7 mouse cellular contexts compared by ENCODE assay signal in genomic region chr11:90638312-90638830, GRCm38 (mm10). TPM values are rescaled to one million over a fixed set of nuclear protein-coding genes. Genes with fewer than 3 reads are reported as not detected.
DNase-seq lines count a peak whose midpoint lies in the region; ATAC-seq and TF ChIP-seq lines count a peak whose summit lies in the region.

No protein-coding gene starts in this region.

- H3K36me3 ChIP-seq in thymus, adult 2 months (ENCODE audit: control insufficient read depth, insufficient read depth, low read length) = peaks cover 5% of the 10 kb centered on the region; the same call in 1 of the 2 replicates
- H3K36me3 ChIP-seq in hindbrain, postnatal 0 days (ENCODE audit: insufficient read depth, low read length) = no peaks in the 10 kb centered on the region
- peaks cover 3% of the 10 kb centered on the region; the same call in 1 of the 2 replicates for H3K36me3 ChIP-seq in liver, embryonic 11.5 days (ENCODE audit: control insufficient read depth, insufficient read depth, low read length)
- H3K36me3 ChIP-seq in neural tube, embryonic 13.5 days = peaks cover 19% of the 10 kb centered on the region

- no peaks in the 10 kb centered on the region for H3K4me1 ChIP-seq in thymus, adult 2 months (replicated peaks; ENCODE audit: control insufficient read depth, insufficient read depth, low read length)
- H3K4me1 ChIP-seq in hindbrain, postnatal 0 days (ENCODE audit: insufficient read depth, low read length) = peaks cover 9% of the 10 kb centered on the region; the same call in 1 of the 2 replicates
- H3K4me1 ChIP-seq in liver, embryonic 11.5 days (replicated peaks; ENCODE audit: control insufficient read depth, insufficient read depth, low read length) = peaks cover 7% of the 10 kb centered on the region; the same call in 1 of the 2 replicates
- peaks cover 33% of the 10 kb centered on the region for H3K4me1 ChIP-seq in neural tube, embryonic 13.5 days (replicated peaks)

- H3K9ac ChIP-seq in hindbrain, postnatal 0 days (replicated peaks; ENCODE audit: low read length) = peak overlapping the region; percentile 100
- H3K9ac ChIP-seq in liver, embryonic 11.5 days (ENCODE audit: low read depth, low read length) = peak overlapping the region; percentile 97
- H3K9ac ChIP-seq in neural tube, embryonic 13.5 days = peak overlapping the region; percentile 97

- peak overlapping the region; percentile 75 for H3K4me2 ChIP-seq in hindbrain, postnatal 0 days (ENCODE audit: low read depth, low read length)
- H3K4me2 ChIP-seq in liver, embryonic 11.5 days = peak overlapping the region; percentile 81
- H3K4me2 ChIP-seq in neural tube, embryonic 13.5 days = peak overlapping the region; percentile 71

- WGBS in thymus, adult 2 months = under 1% methylated on average over 53 of the region's 54 CpGs
- WGBS in hindbrain, postnatal 0 days = 1% methylated on average over 47 of the region's 54 CpGs
- under 1% methylated on average over 50 of the region's 54 CpGs for WGBS in liver, embryonic 11.5 days
- under 1% methylated on average over 47 of the region's 54 CpGs for WGBS in neural tube, embryonic 13.5 days

- no peaks in the 10 kb centered on the region for H3K9me3 ChIP-seq in hindbrain, postnatal 0 days (ENCODE audit: low read length)
- H3K9me3 ChIP-seq in liver, embryonic 11.5 days (ENCODE audit: control insufficient read depth, low read length) = no peaks in the 10 kb centered on the region
- no peaks in the 10 kb centered on the region for H3K9me3 ChIP-seq in neural tube, embryonic 13.5 days

- peak overlapping the region; percentile 84 for H3K4me3 ChIP-seq in thymus, adult 2 months (ENCODE audit: control insufficient read depth, insufficient read depth, low read length)
- H3K4me3 ChIP-seq in hindbrain, postnatal 0 days (ENCODE audit: low read length) = peak overlapping the region; percentile 99
- peak overlapping the region; percentile 98 for H3K4me3 ChIP-seq in liver, embryonic 11.5 days (ENCODE audit: low read depth, low read length)
- H3K4me3 ChIP-seq in neural tube, embryonic 13.5 days = peak overlapping the region; percentile 98

- TF ChIP-seq CTCF in thymus, adult 2 months (IDR thresholded peaks at IDR 0.05; ENCODE audit: borderline replicate concordance, control insufficient read depth, extremely low read depth, insufficient read depth, low read length, poor library complexity) = no peak
- TF ChIP-seq CTCF in hindbrain, postnatal 0 days (IDR thresholded peaks at IDR 0.05; ENCODE audit: low read depth) = no peak

- H3K27ac ChIP-seq in thymus, adult 2 months (ENCODE audit: control insufficient read depth, insufficient read depth, low read length) = no peak overlapping the region
- H3K27ac ChIP-seq in hindbrain, postnatal 0 days = peak overlapping the region; percentile 99
- H3K27ac ChIP-seq in liver, embryonic 11.5 days (ENCODE audit: low read depth, low read length) = peak overlapping the region; percentile 79
- H3K27ac ChIP-seq in neural tube, embryonic 13.5 days (replicated peaks) = peak overlapping the region; percentile 96

- H3K27me3 ChIP-seq in thymus, adult 2 months (ENCODE audit: control insufficient read depth, insufficient read depth, low read length) = no peaks in the 10 kb centered on the region
- no peaks in the 10 kb centered on the region for H3K27me3 ChIP-seq in hindbrain, postnatal 0 days (ENCODE audit: insufficient read depth, low read length)
- no peaks in the 10 kb centered on the region for H3K27me3 ChIP-seq in liver, embryonic 11.5 days (replicated peaks; ENCODE audit: control insufficient read depth, insufficient read depth, low read length)
- H3K27me3 ChIP-seq in neural tube, embryonic 13.5 days = no peaks in the 10 kb centered on the region

- DNase-seq in thymus, adult 2 months = no peak
- no peak for DNase-seq in thymus, postnatal 14 days
- DNase-seq in adrenal gland, postnatal 4 days (ENCODE audit: low spot score in 2 of 2) = peak; percentile 30 to 50
- DNase-seq in hindbrain, postnatal 0 days (ENCODE audit: low spot score) = peak; percentile 50
- DNase-seq in liver, embryonic 11.5 days (ENCODE audit: low spot score) = peak; percentile 61

- ATAC-seq in erythroid progenitor cell, adult 5-6 weeks (replicated peaks; ENCODE audit: low FRiP score, poor library complexity, severe bottlenecking) = peak; percentile 65
- peak; percentile 39 for ATAC-seq in hindbrain, postnatal 0 days
- peak; percentile 56 for ATAC-seq in liver, embryonic 11.5 days (replicated peaks; ENCODE audit: low FRiP score)
- peak; percentile 45 for ATAC-seq in neural tube, embryonic 13.5 days (ENCODE audit: low read depth)

- no peak; the same call in 1 of the 2 replicates for TF ChIP-seq POLR2A in thymus, adult 2 months (IDR thresholded peaks at IDR 0.05; ENCODE audit: control insufficient read depth, extremely low read depth, insufficient read depth, low read length, poor library complexity)

RNA-seq across cellular contexts. Expression of gene Cox11, which starts 0.4 kb away (rescaled TPM):
- 19.4 and 20.3 TPM in 2 replicates for polyA plus RNA-seq in thymus, adult 2 months (2012; rRNA removed)
- total RNA-seq in adrenal gland, postnatal 4 days (2021) = 10 to 100 TPM; 22.1 to 23.4 TPM
- total RNA-seq in erythroid progenitor cell, adult 5-6 weeks (2015; ENCODE audit: low replicate concordance) = 78.8 and 83.3 TPM in 2 replicates
- 48.9 and 82.8 TPM in 2 replicates for total RNA-seq in erythroid progenitor cell, adult 5-6 weeks (2017; ENCODE audit: low replicate concordance)
- 22.9 and 40.1 TPM in 2 replicates for total RNA-seq in hindbrain, postnatal 0 days (2014; rRNA removed)
- polyA plus RNA-seq in hindbrain, postnatal 0 days (2015; fragmentation: Nextera tagmentation; extraction: Ambion mirVana) = 37.1 and 40.3 TPM in 2 replicates
- 25.9 and 28.8 TPM in 2 replicates for polyA plus RNA-seq in liver, embryonic 11.5 days (2014; fragmentation: Nextera tagmentation; extraction: Ambion mirVana)
- 38.5 and 43.4 TPM in 2 replicates for polyA plus RNA-seq in neural tube, embryonic 13.5 days (2015; fragmentation: Nextera tagmentation; extraction: Ambion mirVana)

RNA-seq across cellular contexts. Expression of gene Stxbp4, which starts 0.5 kb away (rescaled TPM):
- polyA plus RNA-seq in thymus, adult 2 months (2012; rRNA removed) = 4.0 and 4.1 TPM in 2 replicates
- total RNA-seq in adrenal gland, postnatal 4 days (2021) = 10 to 100 TPM; 11.5 to 12.4 TPM
- 53.0 and 65.4 TPM in 2 replicates for total RNA-seq in erythroid progenitor cell, adult 5-6 weeks (2015; ENCODE audit: low replicate concordance)
- total RNA-seq in erythroid progenitor cell, adult 5-6 weeks (2017; ENCODE audit: low replicate concordance) = 47.2 and 50.9 TPM in 2 replicates
- total RNA-seq in hindbrain, postnatal 0 days (2014; rRNA removed) = 9.1 and 15.2 TPM in 2 replicates
- polyA plus RNA-seq in hindbrain, postnatal 0 days (2015; fragmentation: Nextera tagmentation; extraction: Ambion mirVana) = 9.9 and 11.0 TPM in 2 replicates
- polyA plus RNA-seq in liver, embryonic 11.5 days (2014; fragmentation: Nextera tagmentation; extraction: Ambion mirVana) = 16.6 and 17.9 TPM in 2 replicates
- 23.0 and 24.9 TPM in 2 replicates for polyA plus RNA-seq in neural tube, embryonic 13.5 days (2015; fragmentation: Nextera tagmentation; extraction: Ambion mirVana)

RNA-seq across cellular contexts. Expression of gene Tom1l1, which starts 49.8 kb away (rescaled TPM):
- polyA plus RNA-seq in thymus, adult 2 months (2012; rRNA removed) = 1.7 and 2.6 TPM in 2 replicates
- 10 to 100 TPM; 31.2 to 35.5 TPM for total RNA-seq in adrenal gland, postnatal 4 days (2021)
- 183 and 280 TPM in 2 replicates for total RNA-seq in erythroid progenitor cell, adult 5-6 weeks (2015; ENCODE audit: low replicate concordance)
- total RNA-seq in erythroid progenitor cell, adult 5-6 weeks (2017; ENCODE audit: low replicate concordance) = 256 and 270 TPM in 2 replicates
- total RNA-seq in hindbrain, postnatal 0 days (2014; rRNA removed) = 14.5 and 20.7 TPM in 2 replicates
- 26.7 and 28.8 TPM in 2 replicates for polyA plus RNA-seq in hindbrain, postnatal 0 days (2015; fragmentation: Nextera tagmentation; extraction: Ambion mirVana)
- polyA plus RNA-seq in liver, embryonic 11.5 days (2014; fragmentation: Nextera tagmentation; extraction: Ambion mirVana) = 60.7 and 66.0 TPM in 2 replicates
- polyA plus RNA-seq in neural tube, embryonic 13.5 days (2015; fragmentation: Nextera tagmentation; extraction: Ambion mirVana) = 20.7 and 21.4 TPM in 2 replicates

Comparison
In these comparisons a context has a peak if more than half of its experiments do, and no peak if none do; other contexts are left out.
1. DNase-seq: peak in adrenal gland, postnatal 4 days (2 of 2), hindbrain, postnatal 0 days (single experiment) and liver, embryonic 11.5 days (single experiment); none in thymus, adult 2 months (single experiment) and thymus, postnatal 14 days (single experiment).
2. Peak in every context shown above with its lines, with median percentiles within 50 percentile points of each other: H3K4me3 ChIP-seq, ATAC-seq, H3K4me2 ChIP-seq and H3K9ac ChIP-seq.